Mouse (Mus musculus) ES-E14 (cell line): ENCODE measurements at regions not wholly inside any gene's neighbourhood (a gene's known extent, or its start where the extent isn't known, plus 50 kb on each side); places are given as distances from the start of the nearest gene placed in this dataset.

ENCODE experiments used
- CHD2 ChIP-seq: IDR thresholded peaks from 2 replicates; pipeline ENCODE4 v1.6.1; 2014; ENCODE audit warnings: mild to moderate bottlenecking, low read depth, low read length, inconsistent platforms
- HCFC1 ChIP-seq: IDR thresholded peaks from 2 replicates; pipeline ENCODE4 v1.6.1; 2012; ENCODE audit warnings: low read length, inconsistent platforms, borderline replicate concordance; ENCODE audit not compliant: insufficient read depth
- MAFK ChIP-seq: IDR thresholded peaks from 2 replicates; pipeline ENCODE4 v1.6.1; 2014; ENCODE audit warnings: mild to moderate bottlenecking, low read depth, low read length, inconsistent platforms; ENCODE audit not compliant: insufficient read depth

DNA sequence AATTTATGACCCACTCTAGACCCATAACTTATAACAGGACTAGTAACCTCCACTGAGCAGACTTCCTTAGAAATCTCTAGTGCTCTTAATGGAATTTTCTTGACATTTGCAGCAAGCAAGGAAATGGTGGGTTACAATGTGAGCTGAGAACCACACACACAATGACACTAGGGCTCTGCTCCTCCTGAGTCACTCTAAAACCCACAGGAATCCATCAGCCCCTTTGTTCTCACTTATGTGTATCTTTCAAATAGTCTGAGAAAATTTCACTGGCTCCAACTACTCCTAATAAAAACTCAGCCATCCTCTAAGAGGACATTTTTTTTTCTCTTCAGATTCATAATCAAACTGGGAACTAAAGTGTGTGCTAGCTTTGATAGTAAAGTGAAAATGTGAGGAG, 101.0 kb upstream of the Pitrm1 start:
- no peak for TF ChIP-seq HCFC1
- no peak for TF ChIP-seq MAFK
- TF ChIP-seq CHD2 = no peak
